Mouse (Mus musculus): ENCODE data around the gene Avil.
A peak's percentile ranks its signal among the peaks of the same experiment; 100 is the strongest.

DNA sequence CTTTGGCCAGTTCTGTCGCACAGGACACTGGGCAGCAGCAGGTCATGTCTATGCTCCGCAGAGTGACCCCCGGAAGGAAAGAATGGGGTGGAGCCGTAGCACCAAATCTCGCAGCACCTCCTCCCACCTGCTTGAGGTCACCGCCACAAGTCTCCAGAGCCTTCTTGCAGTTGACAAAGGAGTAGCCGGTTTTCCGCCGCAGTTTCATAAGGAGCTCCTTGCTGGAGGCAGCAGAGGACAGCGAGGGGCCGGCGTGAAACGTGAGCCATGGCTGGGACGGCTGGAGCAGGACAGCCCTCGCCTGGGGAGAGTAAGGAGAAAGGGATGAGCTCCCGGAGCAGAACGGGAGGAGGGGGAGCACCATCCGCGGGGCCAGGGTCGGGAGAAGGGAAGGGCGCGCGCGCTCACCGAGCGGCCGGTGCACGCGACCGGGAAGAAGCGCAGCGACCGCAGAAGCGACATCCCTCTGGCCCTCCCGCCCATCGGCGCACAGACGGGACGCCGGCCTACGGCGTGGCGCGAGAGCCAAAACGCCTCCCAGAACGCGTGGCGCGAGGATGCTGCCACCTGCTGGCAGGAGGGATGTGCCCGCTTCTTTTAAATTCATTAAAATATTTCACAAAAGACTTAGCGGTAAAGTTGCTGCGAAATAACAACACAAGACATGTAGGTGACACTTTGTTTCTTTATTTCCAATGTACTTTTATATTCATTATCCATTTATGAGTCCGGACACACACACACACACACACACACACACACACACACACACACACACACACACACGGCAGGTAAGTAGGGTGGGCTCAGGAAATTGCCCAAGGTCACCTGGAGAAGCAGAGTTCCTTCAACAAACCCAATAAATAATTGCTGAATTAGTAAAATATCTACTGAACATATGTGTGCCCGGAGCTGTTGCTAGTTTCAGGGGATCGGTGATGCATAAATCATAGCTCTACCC lies 30.1 kb downstream of the Avil start, which contains the start of gene Tsfm:
- TF ChIP-seq CTCF (IDR thresholded peaks at IDR 0.05; ENCODE audit: low read depth, low read length), result peak; percentile 96
- TF ChIP-seq POLR2A (IDR thresholded peaks at IDR 0.05; ENCODE audit: extremely low read depth, insufficient read depth, low read length), result peak; percentile 45; the same call in 1 of the 2 replicates

Data from liver, adult 2 months (tissue).